15 mouse cellular contexts compared by ENCODE assay signal in the genomic region with DNA sequence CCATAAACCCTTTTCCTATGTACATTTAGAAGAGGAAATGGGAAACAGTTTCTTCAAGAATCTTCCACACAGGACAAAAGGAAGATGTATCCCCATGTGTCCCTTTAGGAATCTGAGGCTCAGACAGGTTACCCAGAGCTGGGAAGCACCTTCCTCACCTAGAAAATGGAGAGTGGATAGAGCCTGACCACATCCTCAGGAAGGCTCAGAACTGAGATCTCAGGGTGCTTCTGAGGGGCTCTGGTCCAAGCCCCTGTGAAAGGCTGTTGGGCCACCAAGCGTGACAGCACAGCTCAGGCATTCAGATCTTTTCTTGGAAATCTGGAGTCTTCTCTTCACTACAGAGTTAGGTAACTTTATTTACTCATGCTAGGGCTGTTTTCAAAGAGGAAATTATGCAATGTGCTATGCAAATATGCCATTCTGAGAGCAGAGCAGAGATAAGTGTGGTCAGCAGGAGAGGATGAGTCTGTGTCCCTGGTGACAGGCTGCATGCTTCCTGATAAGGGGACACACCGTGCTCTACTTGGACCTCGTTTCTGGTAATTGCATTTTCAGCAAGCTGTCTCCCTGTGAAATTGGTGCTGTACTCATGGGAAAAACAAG.
DNase-seq lines count a peak whose midpoint lies in the region; ATAC-seq lines count a peak whose summit lies in the region.
"Had no signal": no experiment of that assay in that cellular context is flagged by ENCODE, and none has a peak within 500 bp of the region (broad histone marks: within the 10 kb centered on the region; RNA-seq: fewer than 3 reads in every experiment).

No protein-coding gene starts in this region.

- no peaks in the 10 kb centered on the region for H3K36me3 ChIP-seq in liver, embryonic 15.5 days (replicated peaks)
- H3K36me3 ChIP-seq: heart, embryonic 12.5 days; hindbrain, embryonic 12.5 days; limb, embryonic 12.5 days had no signal

- H3K27me3 ChIP-seq in liver, embryonic 15.5 days = no peaks in the 10 kb centered on the region
- H3K27me3 ChIP-seq: heart, embryonic 12.5 days; hindbrain, embryonic 12.5 days; limb, embryonic 12.5 days had no signal

- peak overlapping the region; percentile 10; the same call in 1 of the 2 replicates for H3K4me2 ChIP-seq in liver, embryonic 15.5 days
- H3K4me2 ChIP-seq: heart, embryonic 12.5 days; hindbrain, embryonic 12.5 days; limb, embryonic 12.5 days had no signal

- H3K9me3 ChIP-seq in liver, embryonic 15.5 days (replicated peaks) = no peaks in the 10 kb centered on the region
- H3K9me3 ChIP-seq: heart, embryonic 12.5 days; hindbrain, embryonic 12.5 days; limb, embryonic 12.5 days had no signal

- peak overlapping the region; percentile 60 for H3K27ac ChIP-seq in liver, embryonic 15.5 days (replicated peaks)
- H3K27ac ChIP-seq: hindbrain, embryonic 12.5 days; limb, embryonic 12.5 days had no signal

- intact Hi-C loops in left cerebral cortex, postnatal 10 days (cut with DNase I) = no loop called here

- 2% methylated on average over 3 of the region's 3 CpGs for WGBS in liver, embryonic 15.5 days (ENCODE audit: insufficient replicate concordance)

- H3K4me1 ChIP-seq in liver, embryonic 15.5 days (replicated peaks) = peaks cover 36% of the 10 kb centered on the region
- H3K4me1 ChIP-seq: hindbrain, embryonic 12.5 days had no signal

- peak; percentile 71 to 81 for DNase-seq in adrenal gland, adult (ENCODE audit: inconsistent age in 2 of 2, low spot score in 1 of 2)
- no peak for DNase-seq in adrenal gland, postnatal 14 days
- peak; percentile 91 for DNase-seq in 416B (ENCODE audit: low read depth)
- no peak for DNase-seq in layer of hippocampus, postnatal 25 days (ENCODE audit: extremely low spot score in 1 of 2, low spot score in 1 of 2)
- DNase-seq in embryo, embryonic 11 days = no peak
- no peak for DNase-seq in left cerebral cortex, postnatal 10 days (ENCODE audit: extremely low spot score in 1 of 2, low spot score in 2 of 2)
- DNase-seq: right cerebral cortex, postnatal 4 days; thymus, postnatal 25 days had no signal

- H3K4me3 ChIP-seq in liver, embryonic 15.5 days (replicated peaks) = no peak overlapping the region
- H3K4me3 ChIP-seq: heart, embryonic 12.5 days; hindbrain, embryonic 12.5 days; limb, embryonic 12.5 days had no signal

- H3K9ac ChIP-seq in liver, embryonic 15.5 days = no peak overlapping the region
- H3K9ac ChIP-seq: heart, embryonic 12.5 days; hindbrain, embryonic 12.5 days; limb, embryonic 12.5 days had no signal

- 0 out of 2 replicates have a peak, but pooled peaks have one; percentile 58 for ATAC-seq in erythroblast, adult 5-6 weeks (replicated peaks; ENCODE audit: low FRiP score, poor library complexity, severe bottlenecking)
- peak; percentile 79 for ATAC-seq in liver, embryonic 15.5 days (ENCODE audit: insufficient read depth)
- ATAC-seq: forebrain, embryonic 14.5 days; midbrain, embryonic 16.5 days had no signal

Comparison
In these comparisons a context has a peak if more than half of its experiments do, and no peak if none do; other contexts are left out.
1. DNase-seq: peak in adrenal gland, adult (2 of 2) and 416B (single experiment); none in adrenal gland, postnatal 14 days (single experiment), layer of hippocampus, postnatal 25 days (0 of 2), embryo, embryonic 11 days (single experiment) and left cerebral cortex, postnatal 10 days (0 of 2).